Mouse (Mus musculus) cerebellum, adult 11 months (tissue): ENCODE data around the gene Slc22a21.

Experiments used
- DNase-seq: peaks from one replicate; pipeline ENCODE4 v3.0.0; 2022

Gene Slc22a21

DNA sequence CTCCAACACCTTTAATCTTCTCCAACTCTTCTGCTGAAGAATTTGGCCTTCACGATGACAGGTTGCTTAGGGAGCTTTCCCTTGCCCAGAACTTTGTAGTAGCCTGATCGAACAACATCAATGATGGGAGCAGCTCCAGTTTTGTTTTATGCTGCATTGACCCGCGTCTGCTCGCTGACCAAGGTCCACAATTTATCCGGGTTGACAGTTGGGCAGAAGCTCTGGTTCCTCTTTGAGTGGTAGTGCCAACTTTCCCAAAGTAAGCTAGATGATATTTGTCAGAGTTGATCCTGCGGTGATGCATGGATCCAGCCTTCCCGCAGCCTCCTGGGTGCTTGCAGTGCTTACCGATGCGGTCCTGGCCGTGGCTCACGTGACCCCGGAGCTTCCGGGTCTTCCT lies 77.4 kb downstream of the Slc22a21 start:
- no peak for DNase-seq

DNA sequence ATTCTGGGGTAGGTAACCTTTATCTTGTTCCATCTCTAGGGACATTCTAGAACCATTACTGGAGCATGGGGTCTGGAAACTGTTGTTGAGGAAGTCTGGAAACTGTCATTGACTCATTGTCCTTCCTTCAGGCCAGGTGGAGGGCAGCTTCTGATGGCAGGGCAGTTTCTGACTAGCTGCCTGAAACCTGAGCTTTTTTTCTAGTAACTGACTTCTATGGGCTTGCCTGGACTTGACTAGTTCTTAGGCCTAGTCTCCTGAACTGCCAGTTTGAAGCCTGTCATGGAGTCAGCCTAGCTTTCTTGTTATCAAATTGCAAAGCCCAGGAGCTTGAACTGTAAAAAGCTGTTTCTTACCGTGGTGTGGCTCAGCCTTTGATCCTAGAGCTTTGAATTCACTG lies 79.1 kb downstream of the Slc22a21 start:
- DNase-seq, result no peak

DNA sequence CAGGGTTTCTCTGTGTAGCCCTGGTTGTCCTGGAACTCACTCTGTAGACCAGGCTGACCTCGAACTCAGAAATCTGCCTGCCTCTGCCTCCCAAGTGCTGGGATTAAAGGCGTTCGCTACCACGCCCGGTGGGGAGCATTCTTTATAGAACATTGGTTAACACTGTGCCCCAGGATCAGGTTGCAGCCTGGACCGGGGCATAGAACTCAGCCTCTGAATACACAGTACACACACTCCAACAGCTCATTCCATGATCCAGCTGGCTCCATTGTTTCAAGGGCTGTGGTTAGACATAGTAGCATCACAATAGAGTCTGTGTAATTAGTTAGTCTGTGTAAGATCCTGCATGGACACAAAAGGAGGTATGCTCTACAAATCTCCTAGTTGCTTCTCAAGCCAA lies 80.2 kb downstream of the Slc22a21 start:
- DNase-seq, result no peak
